In genomic region chr7:43874868-43875375, GRCm38 (mm10) we compare ENCODE assay signal across 27 mouse cellular contexts. TPM values are rescaled to one million over a fixed set of nuclear protein-coding genes. Genes with fewer than 3 reads are reported as not detected.
DNase-seq lines count a peak whose midpoint lies in the region; ATAC-seq and TF ChIP-seq lines count a peak whose summit lies in the region.
"Had no signal": no experiment of that assay in that cellular context is flagged by ENCODE, and none has a peak within 500 bp of the region (broad histone marks: within the 10 kb centered on the region; RNA-seq: fewer than 3 reads in every experiment).

No protein-coding gene starts in this region.

- WGBS in midbrain, embryonic 11.5 days = 85% methylated on average over 6 of the region's 6 CpGs
- WGBS in midbrain, postnatal 0 days = 79% methylated on average over 6 of the region's 6 CpGs
- 33% methylated on average over 6 of the region's 6 CpGs for WGBS in limb, embryonic 13.5 days

- no peaks in the 10 kb centered on the region for H3K9me3 ChIP-seq in midbrain, embryonic 11.5 days (ENCODE audit: control insufficient read depth, low read length)
- H3K9me3 ChIP-seq in midbrain, postnatal 0 days (ENCODE audit: low read length) = no peaks in the 10 kb centered on the region
- no peaks in the 10 kb centered on the region for H3K9me3 ChIP-seq in limb, embryonic 13.5 days
- H3K9me3 ChIP-seq: embryonic facial prominence, embryonic 15.5 days; forebrain, embryonic 10.5 days; heart, embryonic 15.5 days; hindbrain, embryonic 15.5 days had no signal

- H3K4me2 ChIP-seq in midbrain, embryonic 11.5 days = no peak overlapping the region
- no peak overlapping the region for H3K4me2 ChIP-seq in midbrain, postnatal 0 days (ENCODE audit: low read depth, low read length, poor library complexity, severe bottlenecking)
- H3K4me2 ChIP-seq in limb, embryonic 13.5 days (replicated peaks) = no peak overlapping the region
- H3K4me2 ChIP-seq: embryonic facial prominence, embryonic 15.5 days; heart, embryonic 11.5 days; heart, embryonic 15.5 days; hindbrain, embryonic 15.5 days had no signal

- no peaks in the 10 kb centered on the region for H3K36me3 ChIP-seq in midbrain, embryonic 11.5 days (ENCODE audit: control insufficient read depth, insufficient read depth, low read length)
- H3K36me3 ChIP-seq in midbrain, postnatal 0 days (ENCODE audit: insufficient read depth, low read length) = no peaks in the 10 kb centered on the region
- no peaks in the 10 kb centered on the region for H3K36me3 ChIP-seq in limb, embryonic 13.5 days
- H3K36me3 ChIP-seq: embryonic facial prominence, embryonic 15.5 days; forebrain, embryonic 10.5 days; heart, embryonic 15.5 days; hindbrain, embryonic 15.5 days had no signal

- H3K4me1 ChIP-seq in midbrain, embryonic 11.5 days (ENCODE audit: control insufficient read depth, insufficient read depth, low read length) = no peaks in the 10 kb centered on the region
- H3K4me1 ChIP-seq in midbrain, postnatal 0 days (ENCODE audit: insufficient read depth, low read length) = no peaks in the 10 kb centered on the region
- peaks cover 11% of the 10 kb centered on the region for H3K4me1 ChIP-seq in limb, embryonic 13.5 days
- H3K4me1 ChIP-seq: embryonic facial prominence, embryonic 15.5 days; forebrain, embryonic 10.5 days; heart, embryonic 15.5 days; hindbrain, embryonic 15.5 days had no signal

- no peak overlapping the region for H3K9ac ChIP-seq in midbrain, embryonic 11.5 days (ENCODE audit: low read length)
- no peak overlapping the region for H3K9ac ChIP-seq in midbrain, postnatal 0 days (replicated peaks; ENCODE audit: low read length, poor library complexity, severe bottlenecking)
- H3K9ac ChIP-seq in limb, embryonic 13.5 days = no peak overlapping the region
- H3K9ac ChIP-seq: embryonic facial prominence, embryonic 15.5 days; heart, embryonic 15.5 days; hindbrain, embryonic 15.5 days had no signal

- H3K27ac ChIP-seq in midbrain, embryonic 11.5 days (ENCODE audit: low read depth, low read length) = no peak overlapping the region
- no peak overlapping the region for H3K27ac ChIP-seq in midbrain, postnatal 0 days (ENCODE audit: low read depth, low read length)
- H3K27ac ChIP-seq in limb, embryonic 13.5 days = no peak overlapping the region
- H3K27ac ChIP-seq: embryonic facial prominence, embryonic 15.5 days; forebrain, embryonic 10.5 days; heart, adult 2 months; heart, embryonic 15.5 days; hindbrain, embryonic 15.5 days had no signal

- no peak for TF ChIP-seq CTCF in midbrain, postnatal 0 days (IDR thresholded peaks at IDR 0.05)

- intact Hi-C loops in left cerebral cortex, postnatal 36 days (cut with DNase I) = loop anchor here (10.0 kb wide), 1 partner anchor 90 kb away; the partner anchor contains the start of gene Klk10

- peak; percentile 23 for DNase-seq in midbrain, embryonic 11.5 days (ENCODE audit: low spot score, missing footprints)
- no peak for DNase-seq in midbrain, postnatal 0 days (ENCODE audit: low spot score)
- DNase-seq in mesoderm, embryonic 11.5 days (ENCODE audit: low read depth, low spot score) = peak; percentile 10
- no peak for DNase-seq in ovary, postnatal 10 days (ENCODE audit: low spot score)
- no peak for DNase-seq in left cerebral cortex, postnatal 36 days (ENCODE audit: low spot score in 2 of 2)
- no peak for DNase-seq in spleen, postnatal 14 days (ENCODE audit: low spot score in 2 of 2)
- DNase-seq: adrenal gland, adult 2 months; adrenal gland, postnatal 36 days; cerebellum, adult 8-10 months; cerebellum, postnatal 14 days; embryo, embryonic 11 days; gastrocnemius, postnatal 14 days; heart, adult 2 months; heart, postnatal 14 days had no signal

- H3K27me3 ChIP-seq in midbrain, embryonic 11.5 days (ENCODE audit: control insufficient read depth, insufficient read depth, low read length) = no peaks in the 10 kb centered on the region
- H3K27me3 ChIP-seq in midbrain, postnatal 0 days (ENCODE audit: insufficient read depth, low read length) = no peaks in the 10 kb centered on the region
- peaks cover 3% of the 10 kb centered on the region; the same call in 1 of the 2 replicates for H3K27me3 ChIP-seq in limb, embryonic 13.5 days
- H3K27me3 ChIP-seq: embryonic facial prominence, embryonic 15.5 days; hindbrain, embryonic 15.5 days had no signal

- no peak overlapping the region for H3K4me3 ChIP-seq in midbrain, embryonic 11.5 days (ENCODE audit: low read depth, low read length)
- no peak overlapping the region for H3K4me3 ChIP-seq in midbrain, postnatal 0 days (ENCODE audit: low read depth, low read length)
- H3K4me3 ChIP-seq in limb, embryonic 13.5 days = no peak overlapping the region
- H3K4me3 ChIP-seq: embryonic facial prominence, embryonic 15.5 days; erythroblast, embryonic 14.5 days; forebrain, embryonic 10.5 days; heart, adult 2 months; heart, embryonic 15.5 days; hindbrain, embryonic 15.5 days had no signal

- no peak for ATAC-seq in midbrain, embryonic 11.5 days (ENCODE audit: low FRiP score)
- ATAC-seq in midbrain, postnatal 0 days (ENCODE audit: low FRiP score) = no peak
- ATAC-seq in limb, embryonic 13.5 days (ENCODE audit: low FRiP score, low read depth) = peak; percentile 80
- ATAC-seq: forebrain, embryonic 14.5 days had no signal

RNA-seq across cellular contexts. Expression of gene Klk4, which starts 6.0 kb away (rescaled TPM):
- not detected in 2 replicates for polyA plus RNA-seq in midbrain, embryonic 11.5 days (2014; fragmentation: Nextera tagmentation; extraction: Ambion mirVana)
- total RNA-seq in midbrain, postnatal 0 days (2014; rRNA removed) = 0.16 TPM in 1 of 2 replicates, not detected in the other
- polyA plus RNA-seq in midbrain, postnatal 0 days (2015; fragmentation: Nextera tagmentation; extraction: Ambion mirVana) = not detected in 2 replicates
- 0.20 and 0.27 TPM in 2 replicates for polyA plus RNA-seq in limb, embryonic 13.5 days (2015; fragmentation: Nextera tagmentation; extraction: Ambion mirVana)
- total RNA-seq in left cerebral cortex, postnatal 36 days (2021) = not detected
- total RNA-seq: adrenal gland, adult 2 months; adrenal gland, postnatal 36 days; common myeloid progenitor, adult 5-6 weeks; ES-E14; gastrocnemius, postnatal 14 days; heart, adult 2 months; heart, postnatal 14 days; hematopoietic stem cell, adult 5-6 weeks had no signal
- polyA plus RNA-seq: adrenal gland, adult 2 months; embryonic facial prominence, embryonic 11.5 days; erythroblast, embryonic 14.5 days; forebrain, embryonic 10.5 days; gonadal fat pad, adult 2 months; heart, adult 2 months; heart, embryonic 11.5 days; heart, embryonic 15.5 days had no signal

RNA-seq across cellular contexts. Expression of gene Klk5, which starts 33.2 kb away (rescaled TPM):
- polyA plus RNA-seq in midbrain, embryonic 11.5 days (2014; fragmentation: Nextera tagmentation; extraction: Ambion mirVana) = not detected in 2 replicates
- total RNA-seq in midbrain, postnatal 0 days (2014; rRNA removed) = not detected in 2 replicates
- not detected in 2 replicates for polyA plus RNA-seq in midbrain, postnatal 0 days (2015; fragmentation: Nextera tagmentation; extraction: Ambion mirVana)
- polyA plus RNA-seq in limb, embryonic 13.5 days (2015; fragmentation: Nextera tagmentation; extraction: Ambion mirVana) = 0.26 and 0.27 TPM in 2 replicates
- total RNA-seq in left cerebral cortex, postnatal 36 days (2021) = not detected
- total RNA-seq: adrenal gland, adult 2 months; adrenal gland, postnatal 36 days; common myeloid progenitor, adult 5-6 weeks; ES-E14; gastrocnemius, postnatal 14 days; heart, adult 2 months; heart, postnatal 14 days; hematopoietic stem cell, adult 5-6 weeks had no signal
- polyA plus RNA-seq: adrenal gland, adult 2 months; embryonic facial prominence, embryonic 11.5 days; forebrain, embryonic 14.5 days; gonadal fat pad, adult 2 months; heart, adult 2 months; heart, embryonic 11.5 days; heart, embryonic 15.5 days; hindbrain, embryonic 15.5 days had no signal

RNA-seq across cellular contexts. Expression of gene Klk6, which starts 50.6 kb away (rescaled TPM):
- 0.40 TPM in 1 of 2 replicates, not detected in the other for polyA plus RNA-seq in midbrain, embryonic 11.5 days (2014; fragmentation: Nextera tagmentation; extraction: Ambion mirVana)
- not detected in 2 replicates for total RNA-seq in midbrain, postnatal 0 days (2014; rRNA removed)
- polyA plus RNA-seq in midbrain, postnatal 0 days (2015; fragmentation: Nextera tagmentation; extraction: Ambion mirVana) = not detected in 2 replicates
- polyA plus RNA-seq in limb, embryonic 13.5 days (2015; fragmentation: Nextera tagmentation; extraction: Ambion mirVana) = not detected in 2 replicates
- total RNA-seq in left cerebral cortex, postnatal 36 days (2021) = 1 to 10 TPM; 1.0 to 1.8 TPM
- total RNA-seq: adrenal gland, adult 2 months; adrenal gland, postnatal 36 days; common myeloid progenitor, adult 5-6 weeks; gastrocnemius, postnatal 14 days; heart, adult 2 months; heart, postnatal 14 days; hematopoietic stem cell, adult 5-6 weeks had no signal
- polyA plus RNA-seq: adrenal gland, adult 2 months; embryonic facial prominence, embryonic 11.5 days; erythroblast, embryonic 14.5 days; forebrain, embryonic 10.5 days; forebrain, embryonic 14.5 days; gonadal fat pad, adult 2 months; heart, adult 2 months; heart, embryonic 11.5 days; heart, embryonic 15.5 days; hindbrain, embryonic 15.5 days had no signal

RNA-seq across cellular contexts. Expression of gene Klk15, which starts 58.6 kb away (rescaled TPM):
- polyA plus RNA-seq in midbrain, embryonic 11.5 days (2014; fragmentation: Nextera tagmentation; extraction: Ambion mirVana) = not detected in 2 replicates
- not detected in 2 replicates for total RNA-seq in midbrain, postnatal 0 days (2014; rRNA removed)
- not detected in 2 replicates for polyA plus RNA-seq in midbrain, postnatal 0 days (2015; fragmentation: Nextera tagmentation; extraction: Ambion mirVana)
- polyA plus RNA-seq in limb, embryonic 13.5 days (2015; fragmentation: Nextera tagmentation; extraction: Ambion mirVana) = not detected in 2 replicates
- total RNA-seq in left cerebral cortex, postnatal 36 days (2021) = not detected
- total RNA-seq: adrenal gland, adult 2 months; adrenal gland, postnatal 36 days; common myeloid progenitor, adult 5-6 weeks; ES-E14; gastrocnemius, postnatal 14 days; heart, adult 2 months; heart, postnatal 14 days; hematopoietic stem cell, adult 5-6 weeks had no signal
- polyA plus RNA-seq: adrenal gland, adult 2 months; embryonic facial prominence, embryonic 11.5 days; embryonic facial prominence, embryonic 15.5 days; erythroblast, embryonic 14.5 days; forebrain, embryonic 10.5 days; forebrain, embryonic 14.5 days; gonadal fat pad, adult 2 months; heart, adult 2 months; heart, embryonic 11.5 days; heart, embryonic 15.5 days; hindbrain, embryonic 15.5 days had no signal

Comparison
In these comparisons a context has a peak if more than half of its experiments do, and no peak if none do; other contexts are left out.
1. DNase-seq: peak in midbrain, embryonic 11.5 days (single experiment) and mesoderm, embryonic 11.5 days (single experiment); none in midbrain, postnatal 0 days (single experiment), ovary, postnatal 10 days (single experiment), left cerebral cortex, postnatal 36 days (0 of 2) and spleen, postnatal 14 days (0 of 2).